Mouse (Mus musculus): ENCODE results near the gene Slc39a10.

DNA sequence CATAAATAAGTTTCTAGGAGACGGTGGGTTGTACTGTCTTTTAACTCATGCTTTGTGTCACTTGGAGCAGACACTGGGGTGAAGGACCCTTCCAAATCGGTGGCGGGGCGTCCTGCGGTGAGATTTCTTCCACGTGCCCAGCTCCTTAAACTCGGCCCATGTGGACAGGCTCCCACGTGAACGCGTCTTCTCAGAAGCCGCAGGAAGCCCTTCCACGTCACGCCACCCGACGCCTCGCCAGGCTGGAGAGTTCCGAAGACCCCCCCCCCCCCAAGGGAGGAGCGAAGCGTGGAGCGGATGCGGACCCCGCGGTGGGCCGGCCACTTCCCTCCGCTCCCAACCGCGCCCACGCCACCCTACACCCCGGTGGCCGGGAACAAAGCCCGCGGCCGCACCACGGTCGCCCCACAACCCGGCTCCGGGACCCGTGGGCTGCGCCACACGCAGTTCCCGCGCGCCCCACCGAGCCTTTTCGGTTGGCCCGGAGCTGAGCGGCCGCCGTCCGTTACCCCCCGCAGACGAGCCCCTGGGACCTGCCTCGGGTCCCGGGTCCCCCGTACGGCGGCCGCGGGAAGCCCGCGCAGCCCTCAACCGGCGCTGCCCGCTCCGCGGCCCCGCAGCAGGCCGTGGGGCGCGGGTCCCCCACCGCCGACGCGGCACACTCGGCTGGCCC is 39.9 kb downstream of the Slc39a10 start:
- no peak for TF ChIP-seq TBP (IDR thresholded peaks at IDR 0.05; ENCODE audit: low read depth, low read length)
- no peak for TF ChIP-seq NELFE (IDR thresholded peaks at IDR 0.05; ENCODE audit: low read depth, low read length)
- no peak for TF ChIP-seq CTCF (IDR thresholded peaks at IDR 0.05 in 2 of 3, conservative IDR thresholded peaks at IDR 0.05 in 1 of 3; ENCODE audit: control insufficient read depth in 1 of 3, insufficient read depth in 1 of 3, low read depth in 2 of 3, low read length in 3 of 3, poor library complexity in 1 of 3, severe bottlenecking in 1 of 3)
- TF ChIP-seq MAFK (IDR thresholded peaks at IDR 0.05; ENCODE audit: borderline replicate concordance, low read depth, low read length), result no peak
- TF ChIP-seq CHD2 (IDR thresholded peaks at IDR 0.05; ENCODE audit: low read length), result no peak
- no peak for TF ChIP-seq POLR2A (IDR thresholded peaks at IDR 0.05; ENCODE audit: control insufficient read depth in 1 of 2, insufficient read depth in 1 of 2, low read depth in 1 of 2, low read length in 2 of 2, poor library complexity in 1 of 2)
- TF ChIP-seq TAL1 (IDR thresholded peaks at IDR 0.05; ENCODE audit: low read length), result no peak
- no peak for TF ChIP-seq USF2 (IDR thresholded peaks at IDR 0.05; ENCODE audit: borderline replicate concordance in 1 of 2, insufficient read depth in 1 of 2, low read depth in 1 of 2, low read length in 2 of 2)
- no peak for TF ChIP-seq GABPA (IDR thresholded peaks at IDR 0.05; ENCODE audit: low read depth, low read length)
- TF ChIP-seq ZNF384 (IDR thresholded peaks at IDR 0.05; ENCODE audit: low read depth, low read length), result no peak
- no peak for TF ChIP-seq MAX (IDR thresholded peaks at IDR 0.05; ENCODE audit: low read length)
- TF ChIP-seq USF1 (IDR thresholded peaks at IDR 0.05; ENCODE audit: low read depth, low read length), result no peak
